Mouse (Mus musculus) brain, embryonic 14.5 days (tissue): ENCODE results near the gene Nos2. TPM values are rescaled to one million over a fixed set of nuclear protein-coding genes. Genes with fewer than 3 reads are reported as not detected.

Experiments
- DNase-seq: peaks from one replicate; pipeline ENCODE4 v3.0.0-alpha.2; 2011; ENCODE audit warnings: low read depth
- CTCF ChIP-seq: fragments of 200-500 bp; IDR thresholded peaks from 2 replicates; pipeline ENCODE4 v1.5.1; 2012; ENCODE audit warnings: inconsistent platforms, mild to moderate bottlenecking, moderate library complexity, borderline replicate concordance; ENCODE audit not compliant: insufficient read depth, insufficient read length; ENCODE audit errors: extremely low read depth
- POLR2A ChIP-seq: fragments of 200-500 bp; IDR thresholded peaks from 2 replicates; pipeline ENCODE4 v1.6.1; 2012; ENCODE audit warnings: mild to moderate bottlenecking, inconsistent platforms, borderline replicate concordance; ENCODE audit not compliant: poor library complexity, insufficient read depth, insufficient read length, severe bottlenecking; ENCODE audit errors: extremely low read depth
- polyA plus RNA-seq: library from polyadenylated mRNA; depleted of rRNA; stranded (reverse); fragments of >200 nt; gene quantifications from 2 replicates; pipeline ENCODE4 v1.2.3, GENCODE M21; 2012

Nos2 gene
- polyA plus RNA-seq, 1 experiment = 1.5 TPM

GRCm38 (mm10) chr11:78924111-78924510 lies 3.5 kb downstream of the Nos2 start:
- no peak for DNase-seq
- TF ChIP-seq CTCF (no peak), POLR2A (no peak)

- DNase-seq = peak; percentile 55
- TF ChIP-seq CTCF = no peak
- no peak for TF ChIP-seq POLR2A
These were observed 4.3 kb downstream of the Nos2 start for GRCm38 (mm10) chr11:78924916-78925315.

- no peak for TF ChIP-seq CTCF
- no peak for TF ChIP-seq POLR2A
- DNase-seq = peak; percentile 79
These were observed 8.8 kb downstream of the Nos2 start for GRCm38 (mm10) chr11:78929345-78929744.

- TF ChIP-seq POLR2A (no peak), CTCF (no peak)
- no peak for DNase-seq
These were observed 13.7 kb downstream of the Nos2 start for GRCm38 (mm10) chr11:78934307-78934706.

GRCm38 (mm10) chr11:78934727-78935126 lies 14.1 kb downstream of the Nos2 start:
- no peak for DNase-seq
- TF ChIP-seq CTCF (no peak), POLR2A (no peak)

- no peak for DNase-seq
- TF ChIP-seq CTCF (no peak), POLR2A (no peak)
These were observed 14.6 kb downstream of the Nos2 start for GRCm38 (mm10) chr11:78935178-78935577.

GRCm38 (mm10) chr11:78943083-78943482 lies 22.5 kb downstream of the Nos2 start:
- TF ChIP-seq CTCF (no peak), POLR2A (no peak)
- DNase-seq = no peak

GRCm38 (mm10) chr11:78950365-78950764 lies 29.8 kb downstream of the Nos2 start:
- TF ChIP-seq POLR2A = no peak
- TF ChIP-seq CTCF = no peak
- DNase-seq = no peak

- no peak for TF ChIP-seq CTCF
- no peak for TF ChIP-seq POLR2A
- DNase-seq = peak; percentile 26
These were observed 31.9 kb downstream of the Nos2 start for GRCm38 (mm10) chr11:78952467-78952866.

- DNase-seq = peak; percentile 87
- no peak for TF ChIP-seq POLR2A
- TF ChIP-seq CTCF = peak; percentile 91
These were observed 35.7 kb downstream of the Nos2 start for GRCm38 (mm10) chr11:78956260-78956659.

GRCm38 (mm10) chr11:78959367-78959766 lies 38.8 kb downstream of the Nos2 start:
- no peak for DNase-seq
- TF ChIP-seq POLR2A = no peak
- TF ChIP-seq CTCF = no peak

- DNase-seq = peak; percentile 14
- TF ChIP-seq POLR2A (no peak), CTCF (peak; percentile 57)
These were observed 39.4 kb downstream of the Nos2 start for GRCm38 (mm10) chr11:78959841-78960520.

GRCm38 (mm10) chr11:78961221-78961620 lies 40.6 kb downstream of the Nos2 start:
- TF ChIP-seq POLR2A (no peak), CTCF (no peak)
- DNase-seq = no peak

- TF ChIP-seq CTCF = peak; percentile 63; the same call in 1 of the 2 replicates
- no peak for TF ChIP-seq POLR2A
- DNase-seq = peak; percentile 65
These were observed 46.8 kb downstream of the Nos2 start for GRCm38 (mm10) chr11:78967371-78967770.
